Mouse (Mus musculus) ES-E14 (cell line): ENCODE results near the gene Arhgap33.

ENCODE experiments used
- HCFC1 ChIP-seq: IDR thresholded peaks from 2 replicates; pipeline ENCODE4 v1.6.1; 2012; ENCODE audit warnings: low read length, inconsistent platforms, borderline replicate concordance; ENCODE audit not compliant: insufficient read depth
- MAFK ChIP-seq: IDR thresholded peaks from 2 replicates; pipeline ENCODE4 v1.6.1; 2014; ENCODE audit warnings: mild to moderate bottlenecking, low read depth, low read length, inconsistent platforms; ENCODE audit not compliant: insufficient read depth
- ZNF384 ChIP-seq: IDR thresholded peaks from 2 replicates; pipeline ENCODE4 v1.6.1; 2012; ENCODE audit warnings: low read depth, low read length, inconsistent platforms

GRCm38 (mm10) chr7:30472411-30472810 lies 62.4 kb downstream of the Arhgap33 start:
- TF ChIP-seq HCFC1 (no peak), ZNF384 (no peak), MAFK (no peak)
